Mouse (Mus musculus) MEL (cell line): ENCODE data around the gene Wipf3. TPM values are rescaled to one million over a fixed set of nuclear protein-coding genes. Genes with fewer than 3 reads are reported as not detected.

Experiments
- DNase-seq: peaks from one replicate; pipeline ENCODE4 v3.0.0; 2011; ENCODE audit warnings: low read depth, low spot score
- H3K27ac ChIP-seq: 2 replicates; pipeline ENCODE4 v1.5.1; 2012; ENCODE audit warnings: low read depth, mild to moderate bottlenecking, control low read depth, low read length, moderate library complexity; ENCODE audit not compliant: control insufficient read depth
- H3K27me3 ChIP-seq, 2 experiments: fragments of 150-350 bp in 1 of 2; sonication (generic) in 1 of 2; 2 replicates each; pipeline ENCODE4 v1.6.1; 2012; ENCODE audit warnings: low read length in 2 of 2, mild to moderate bottlenecking in 2 of 2, improper control_type of control experiment in 1 of 2, moderate library complexity in 1 of 2; ENCODE audit not compliant: insufficient read depth in 2 of 2, control insufficient read depth in 1 of 2
- H3K36me3 ChIP-seq, 2 experiments: 2 replicates each; pipeline ENCODE4 v1.6.1; 2012 to 2014; ENCODE audit warnings: low read length in 2 of 2, improper control_type of control experiment in 1 of 2, inconsistent platforms in 1 of 2, mild to moderate bottlenecking in 1 of 2; ENCODE audit not compliant: insufficient read depth in 2 of 2, control insufficient read depth in 1 of 2
- H3K4me1 ChIP-seq, 2 experiments: fragments of 150-350 bp in 1 of 2; sonication (generic) in 1 of 2; 2 replicates each; pipeline ENCODE4 v1.6.1; 2012; ENCODE audit warnings: low read length in 2 of 2, improper control_type of control experiment in 1 of 2, mild to moderate bottlenecking in 1 of 2; ENCODE audit not compliant: insufficient read depth in 2 of 2, control insufficient read depth in 1 of 2
- H3K4me3 ChIP-seq, 2 experiments: fragments of 150-350 bp in 1 of 2; sonication (generic) in 1 of 2; 2 replicates each; pipeline ENCODE4 v1.5.1; 2012; ENCODE audit warnings: low read depth in 2 of 2, low read length in 2 of 2, mild to moderate bottlenecking in 2 of 2, moderate library complexity in 2 of 2, control low read depth in 1 of 2, improper control_type of control experiment in 1 of 2; ENCODE audit not compliant: control insufficient read depth in 1 of 2, insufficient read depth in 1 of 2
- H3K79me2 ChIP-seq: 2 replicates; pipeline ENCODE4 v1.6.1; 2012; ENCODE audit warnings: mild to moderate bottlenecking, low read length, moderate library complexity; ENCODE audit not compliant: control insufficient read depth, poor library complexity, insufficient read depth
- H3K9ac ChIP-seq: 2 replicates; pipeline ENCODE4 v1.6.1; 2012; ENCODE audit warnings: low read depth, mild to moderate bottlenecking, control low read depth, low read length, moderate library complexity; ENCODE audit not compliant: control insufficient read depth, poor library complexity, severe bottlenecking
- H3K9me3 ChIP-seq: fragments of 150-350 bp; sonication (generic); replicated peaks from 2 replicates; pipeline ENCODE4 v1.6.1; 2012; ENCODE audit warnings: mild to moderate bottlenecking, low read length, improper control_type of control experiment, moderate library complexity; ENCODE audit not compliant: insufficient read depth
- CHD1 ChIP-seq: IDR thresholded peaks from 2 replicates; pipeline ENCODE4 v1.6.1; 2012; ENCODE audit warnings: low read depth, mild to moderate bottlenecking, inconsistent platforms, low read length, improper control_type of control experiment
- CHD2 ChIP-seq: IDR thresholded peaks from 2 replicates; pipeline ENCODE4 v1.6.1; 2011; ENCODE audit warnings: low read length, improper control_type of control experiment
- CTCF ChIP-seq, 3 experiments: IDR thresholded peaks in 2 of 3; conservative IDR thresholded peaks in 1 of 3; 2 replicates each; pipeline ENCODE4 v1.5.1; 2011 to 2012; ENCODE audit warnings: low read length in 3 of 3, low read depth in 2 of 3, mild to moderate bottlenecking in 2 of 3, improper control_type of control experiment in 1 of 3, inconsistent platforms in 1 of 3, mixed read lengths in 1 of 3, moderate library complexity in 1 of 3; ENCODE audit not compliant: control insufficient read depth in 1 of 3, insufficient read depth in 1 of 3, poor library complexity in 1 of 3, severe bottlenecking in 1 of 3
- ELF1 ChIP-seq: IDR thresholded peaks from 2 replicates; pipeline ENCODE4 v1.6.1; 2014; ENCODE audit warnings: low read depth, mild to moderate bottlenecking, inconsistent platforms, low read length, improper control_type of control experiment, moderate library complexity
- EP300 ChIP-seq, 2 experiments: IDR thresholded peaks; 2 replicates each; pipeline ENCODE4 v1.6.1; 2011; ENCODE audit warnings: improper control_type of control experiment in 2 of 2, low read length in 2 of 2, low read depth in 1 of 2, mild to moderate bottlenecking in 1 of 2
- GATA1 ChIP-seq: IDR thresholded peaks from 2 replicates; pipeline ENCODE4 v1.6.1; 2011; ENCODE audit warnings: low read depth, low read length, improper control_type of control experiment
- JUND ChIP-seq: IDR thresholded peaks from 2 replicates; pipeline ENCODE4 v1.6.1; 2011; ENCODE audit warnings: low read depth, mild to moderate bottlenecking, improper control_type of control experiment, low read length
- MAZ ChIP-seq: IDR thresholded peaks from 2 replicates; pipeline ENCODE4 v1.6.1; 2012; ENCODE audit warnings: low read depth, mild to moderate bottlenecking, inconsistent platforms, low read length, improper control_type of control experiment
- MEF2A ChIP-seq: IDR thresholded peaks from 2 replicates; pipeline ENCODE4 v1.6.1; 2014; ENCODE audit warnings: low read depth, mild to moderate bottlenecking, inconsistent platforms, low read length, improper control_type of control experiment; ENCODE audit not compliant: poor library complexity, insufficient replicate concordance, severe bottlenecking; ENCODE audit errors: extremely low read depth
- MXI1 ChIP-seq: IDR thresholded peaks from 2 replicates; pipeline ENCODE4 v1.6.1; 2011; ENCODE audit warnings: mild to moderate bottlenecking, low read depth, low read length, improper control_type of control experiment
- NRF1 ChIP-seq: IDR thresholded peaks from 2 replicates; pipeline ENCODE4 v1.6.1; 2014; ENCODE audit warnings: low read depth, mild to moderate bottlenecking, inconsistent platforms, low read length, improper control_type of control experiment, moderate library complexity; ENCODE audit not compliant: poor library complexity, insufficient read depth, severe bottlenecking
- POLR2A ChIP-seq, 2 experiments: IDR thresholded peaks; 2 replicates each; pipeline ENCODE4 v1.6.1; 2011 to 2012; ENCODE audit warnings: low read length in 2 of 2, mild to moderate bottlenecking in 2 of 2, control low read depth in 1 of 2, improper control_type of control experiment in 1 of 2, low read depth in 1 of 2, moderate library complexity in 1 of 2; ENCODE audit not compliant: control insufficient read depth in 1 of 2, insufficient read depth in 1 of 2, poor library complexity in 1 of 2
- POLR2AphosphoS5 ChIP-seq: IDR thresholded peaks from 2 replicates; pipeline ENCODE4 v1.6.1; 2012; ENCODE audit warnings: low read depth, borderline replicate concordance, mild to moderate bottlenecking, inconsistent platforms, low read length, moderate library complexity, mixed read lengths
- RAD21 ChIP-seq: IDR thresholded peaks from 2 replicates; pipeline ENCODE4 v1.6.1; 2011; ENCODE audit warnings: mild to moderate bottlenecking, low read depth, low read length, improper control_type of control experiment
- TAL1 ChIP-seq: IDR thresholded peaks from 2 replicates; pipeline ENCODE4 v1.6.1; 2012; ENCODE audit warnings: mild to moderate bottlenecking, inconsistent platforms, low read length, moderate library complexity, mixed read lengths
- TBP ChIP-seq: IDR thresholded peaks from 2 replicates; pipeline ENCODE4 v1.8.0; 2011; ENCODE audit warnings: low read depth, low read length, improper control_type of control experiment
- UBTF ChIP-seq: IDR thresholded peaks from 2 replicates; pipeline ENCODE4 v1.6.1; 2012; ENCODE audit warnings: low read depth, mild to moderate bottlenecking, inconsistent platforms, low read length, improper control_type of control experiment, moderate library complexity, borderline replicate concordance; ENCODE audit not compliant: insufficient read depth
- USF2 ChIP-seq, 2 experiments: IDR thresholded peaks; 2 replicates each; pipeline ENCODE4 v1.6.1; 2011 to 2012; ENCODE audit warnings: improper control_type of control experiment in 2 of 2, low read length in 2 of 2, borderline replicate concordance in 1 of 2, inconsistent platforms in 1 of 2, low read depth in 1 of 2, mild to moderate bottlenecking in 1 of 2; ENCODE audit not compliant: insufficient read depth in 1 of 2
- ZC3H11A ChIP-seq: IDR thresholded peaks from 2 replicates; pipeline ENCODE4 v1.6.1; 2012; ENCODE audit warnings: low read depth, mild to moderate bottlenecking, inconsistent platforms, low read length, improper control_type of control experiment
- polyA plus RNA-seq, 2 experiments: library from polyadenylated mRNA; stranded (reverse) in 1 of 2; unstranded in 1 of 2; fragments of >175 nt in 1 of 2; fragments of >200 nt in 1 of 2; gene quantifications; 2 replicates each; pipeline versions ENCODE4 v1.2.1 to v1.2.4; 2012; ENCODE audit warnings: low replicate concordance in 2 of 2, low read depth in 1 of 2; ENCODE audit not compliant: insufficient read length in 2 of 2, insufficient read depth in 1 of 2, missing spikeins in 1 of 2
- total RNA-seq: library from RNA; depleted of rRNA; stranded (reverse); fragments of 300-350 nt; gene quantifications from 2 replicates; pipeline ENCODE4 v1.2.3, GENCODE M21; 2012

Gene Wipf3
- total and polyA plus RNA-seq, 3 experiments, result not detected

GRCm38 (mm10) chr6:54464926-54465325 is 35.5 kb downstream of the Wipf3 start:
- Histone ChIP-seq H3K4me3 (no peak overlapping the region), H3K79me2 (no peaks in the 10 kb centered on the region), H3K9me3 (no peaks in the 10 kb centered on the region), H3K9ac (no peak overlapping the region), H3K27me3 (no peaks in the 10 kb centered on the region), H3K4me1 (no peaks in the 10 kb centered on the region), H3K36me3 (no peaks in the 10 kb centered on the region), H3K27ac (no peak overlapping the region)
- no peak for TF ChIP-seq UBTF
- no peak for TF ChIP-seq NRF1
- no peak for TF ChIP-seq ELF1
- TF ChIP-seq MXI1, result no peak
- no peak for TF ChIP-seq ZC3H11A
- TF ChIP-seq USF2 (IDR thresholded peaks at IDR 0.05; ENCODE audit: borderline replicate concordance in 1 of 2, insufficient read depth in 1 of 2, low read depth in 1 of 2, low read length in 2 of 2), result no peak
- TF ChIP-seq POLR2AphosphoS5, result no peak
- DNase-seq, result no peak

GRCm38 (mm10) chr6:54467371-54467770 is 38.0 kb downstream of the Wipf3 start:
- no peak for DNase-seq
- no peak overlapping the region for H3K4me3 ChIP-seq
- H3K27me3 ChIP-seq, result no peaks in the 10 kb centered on the region
- no peak overlapping the region for H3K9ac ChIP-seq
- no peaks in the 10 kb centered on the region for H3K36me3 ChIP-seq
- TF ChIP-seq NRF1 (no peak), CTCF (IDR thresholded peaks at IDR 0.05 in 2 of 3, conservative IDR thresholded peaks at IDR 0.05 in 1 of 3; ENCODE audit: control insufficient read depth in 1 of 3, insufficient read depth in 1 of 3, low read depth in 2 of 3, low read length in 3 of 3, poor library complexity in 1 of 3, severe bottlenecking in 1 of 3) (no peak), TAL1 (no peak), EP300 (IDR thresholded peaks at IDR 0.05; ENCODE audit: low read depth in 1 of 2, low read length in 2 of 2) (no peak), CHD1 (no peak), JUND (no peak), CHD2 (no peak), TBP (no peak), ELF1 (no peak), RAD21 (no peak), MEF2A (no peak), POLR2A (IDR thresholded peaks at IDR 0.05; ENCODE audit: control insufficient read depth in 1 of 2, insufficient read depth in 1 of 2, low read depth in 1 of 2, low read length in 2 of 2, poor library complexity in 1 of 2) (no peak), MAZ (no peak), GATA1 (no peak)
- TF ChIP-seq, all 39 proteins: peak for 0
- Histone ChIP-seq H3K9me3 (no peaks in the 10 kb centered on the region), H3K79me2 (no peaks in the 10 kb centered on the region), H3K4me1 (no peaks in the 10 kb centered on the region), H3K27ac (no peak overlapping the region)
